Mouse (Mus musculus) liver, adult (tissue): ENCODE data around the gene Cxcr2.

Experiments used
- GATA4 ChIP-seq: IDR thresholded peaks from 2 replicates; pipeline ENCODE4 v1.6.1; 2014; ENCODE audit warnings: mild to moderate bottlenecking, low read length; ENCODE audit not compliant: insufficient replicate concordance

Gene Cxcr2

GRCm38 (mm10) chr1:74153461-74154184 lies at the start of gene Cxcr2:
Gene Cxcr2 (plus strand): TSS chr1:74153989.
- TF ChIP-seq GATA4: no peak

- TF ChIP-seq GATA4: no peak
These were observed 48.1 kb upstream of the Cxcr2 start for GRCm38 (mm10) chr1:74105660-74106059.

GRCm38 (mm10) chr1:74106214-74106613 lies 47.6 kb upstream of the Cxcr2 start:
- no peak for TF ChIP-seq GATA4

GRCm38 (mm10) chr1:74107931-74108618 lies 45.7 kb upstream of the Cxcr2 start:
- no peak for TF ChIP-seq GATA4

GRCm38 (mm10) chr1:74109670-74110069 lies 44.1 kb upstream of the Cxcr2 start:
- no peak for TF ChIP-seq GATA4

- no peak for TF ChIP-seq GATA4
These were observed 42.7 kb upstream of the Cxcr2 start for GRCm38 (mm10) chr1:74110932-74111695.

GRCm38 (mm10) chr1:74111696-74112030 lies 42.1 kb upstream of the Cxcr2 start:
- no peak for TF ChIP-seq GATA4

- no peak for TF ChIP-seq GATA4
These were observed 40.7 kb upstream of the Cxcr2 start for GRCm38 (mm10) chr1:74113071-74113470.

- TF ChIP-seq GATA4: no peak
These were observed 35.9 kb upstream of the Cxcr2 start for GRCm38 (mm10) chr1:74117876-74118275.

- TF ChIP-seq GATA4: no peak
These were observed 34.7 kb upstream of the Cxcr2 start for GRCm38 (mm10) chr1:74119115-74119514.

GRCm38 (mm10) chr1:74121138-74121537 lies 32.7 kb upstream of the Cxcr2 start:
- no peak for TF ChIP-seq GATA4

- no peak for TF ChIP-seq GATA4
These were observed 31.8 kb upstream of the Cxcr2 start for GRCm38 (mm10) chr1:74121821-74122576.

GRCm38 (mm10) chr1:74123215-74123614 lies 30.6 kb upstream of the Cxcr2 start:
- TF ChIP-seq GATA4: no peak

- no peak for TF ChIP-seq GATA4
These were observed 29.5 kb upstream of the Cxcr2 start, which contains the start of gene Tns1 for GRCm38 (mm10) chr1:74124021-74124981. Gene Tns1 (minus strand): TSS chr1:74124449.
